Comparison of ENCODE assay signal across 27 mouse cellular contexts in genomic region chr13:89780276-89780675, GRCm38 (mm10). TPM values are rescaled to one million over a fixed set of nuclear protein-coding genes. Genes with fewer than 3 reads are reported as not detected.
A peak's percentile ranks its signal among the peaks of the same experiment; 100 is the strongest.
DNase-seq lines count a peak whose midpoint lies in the region; ATAC-seq and TF ChIP-seq lines count a peak whose summit lies in the region.
"Had no signal": no experiment of that assay in that cellular context is flagged by ENCODE, and none has a peak within 500 bp of the region (broad histone marks: within the 10 kb centered on the region; RNA-seq: fewer than 3 reads in every experiment).

No protein-coding gene starts in this region.

- TF ChIP-seq POLR2A in CH12.LX (IDR thresholded peaks at IDR 0.05; ENCODE audit: low read depth, low read length), result no peak

- no peak overlapping the region for H3K4me2 ChIP-seq in hindbrain, postnatal 0 days (ENCODE audit: low read depth, low read length)
- H3K4me2 ChIP-seq in hindbrain, embryonic 13.5 days, result no peak overlapping the region
- H3K4me2 ChIP-seq in CH12.LX (ENCODE audit: insufficient read depth, low read depth, poor library complexity, severe bottlenecking), result peak overlapping the region; percentile 32
- H3K4me2 ChIP-seq in kidney, embryonic 16.5 days (replicated peaks; ENCODE audit: low read depth, low read length), result no peak overlapping the region
- H3K4me2 ChIP-seq: embryonic facial prominence, embryonic 13.5 days; embryonic facial prominence, embryonic 15.5 days; forebrain, embryonic 12.5 days had no signal

- no peak overlapping the region for H3K9ac ChIP-seq in hindbrain, postnatal 0 days (replicated peaks; ENCODE audit: low read length)
- no peak overlapping the region for H3K9ac ChIP-seq in hindbrain, embryonic 13.5 days
- H3K9ac ChIP-seq in CH12.LX (ENCODE audit: insufficient read depth, low read depth), result no peak overlapping the region
- no peak overlapping the region for H3K9ac ChIP-seq in kidney, embryonic 16.5 days (replicated peaks; ENCODE audit: low read length)
- H3K9ac ChIP-seq: embryonic facial prominence, embryonic 13.5 days; embryonic facial prominence, embryonic 15.5 days; forebrain, embryonic 12.5 days had no signal

- dilution Hi-C loops in CH12.LX (cut with MboI; ENCODE audit: extremely low pct_ligation_motif_present, extremely low pct_unique_long_range_greater_than_20kb, low sequenced_read_pairs), result no loop called here

- DNase-seq in hindbrain, postnatal 0 days (ENCODE audit: low spot score), result peak; percentile 4
- no peak for DNase-seq in CH12.LX (ENCODE audit: extremely low read depth)
- DNase-seq in R1 (ENCODE audit: low read depth, low spot score), result peak; percentile 73
- no peak for DNase-seq in thymus, postnatal 14 days
- no peak for DNase-seq in retina, embryonic 14.5 days (ENCODE audit: low spot score)
- DNase-seq: adrenal gland, adult 8-10 months; adrenal gland, postnatal 25 days; B cell, adult 2 months; cerebellum, adult 11 months; cerebellum, adult 18-20 months; cerebellum, adult 8-10 months; cerebellum, postnatal 10 days; cerebellum, postnatal 25 days had no signal

- no peaks in the 10 kb centered on the region for H3K9me3 ChIP-seq in hindbrain, postnatal 0 days (ENCODE audit: low read length)
- H3K9me3 ChIP-seq in hindbrain, embryonic 13.5 days, result no peaks in the 10 kb centered on the region
- no peaks in the 10 kb centered on the region for H3K9me3 ChIP-seq in CH12.LX (replicated peaks; ENCODE audit: low read length)
- H3K9me3 ChIP-seq in kidney, embryonic 16.5 days (ENCODE audit: low read length), result no peaks in the 10 kb centered on the region
- H3K9me3 ChIP-seq: embryonic facial prominence, embryonic 13.5 days; embryonic facial prominence, embryonic 15.5 days; forebrain, embryonic 10.5 days; forebrain, embryonic 12.5 days; G1E had no signal

- TF ChIP-seq EP300 in CH12.LX (IDR thresholded peaks at IDR 0.05; ENCODE audit: low read length), result no peak

- H3K27ac ChIP-seq in hindbrain, postnatal 0 days, result no peak overlapping the region
- no peak overlapping the region for H3K27ac ChIP-seq in hindbrain, embryonic 13.5 days
- H3K27ac ChIP-seq in CH12.LX (ENCODE audit: insufficient read depth, low read depth), result no peak overlapping the region
- H3K27ac ChIP-seq in kidney, embryonic 16.5 days (ENCODE audit: low read length), result no peak overlapping the region
- H3K27ac ChIP-seq: embryonic facial prominence, embryonic 13.5 days; embryonic facial prominence, embryonic 15.5 days; forebrain, embryonic 10.5 days; forebrain, embryonic 12.5 days had no signal

- no peak for ATAC-seq in hindbrain, postnatal 0 days
- ATAC-seq in hindbrain, embryonic 13.5 days (ENCODE audit: low FRiP score), result no peak
- 0 out of 2 replicates have a peak, but pooled peaks have one; percentile 21 for ATAC-seq in granulocyte monocyte progenitor cell, adult 5-6 weeks (replicated peaks; ENCODE audit: poor library complexity, severe bottlenecking)
- ATAC-seq in kidney, embryonic 16.5 days (ENCODE audit: low FRiP score, low TSS enrichment), result no peak
- ATAC-seq: activated CD4-positive, CD25-positive, alpha-beta regulatory T cell, adult 4 months; CD4-positive, CD25-positive, alpha-beta regulatory T cell, adult 4 months; forebrain, embryonic 14.5 days; forebrain, embryonic 16.5 days; Patski had no signal

- in situ Hi-C loops in CH12.LX (cut with MboI; ENCODE audit: low pct_ligation_motif_present, low pct_unique_long_range_greater_than_20kb, low sequenced_read_pairs), result loop anchor here (25.0 kb wide), 1 partner anchor 282 kb away; no protein-coding TSS in a partner anchor

- 40% methylated on average over 3 of the region's 3 CpGs for WGBS in hindbrain, postnatal 0 days
- WGBS in hindbrain, embryonic 13.5 days, result 45% methylated on average over 3 of the region's 3 CpGs
- 62% methylated on average over 3 of the region's 3 CpGs for WGBS in kidney, embryonic 16.5 days

- H3K36me3 ChIP-seq in hindbrain, postnatal 0 days (ENCODE audit: insufficient read depth, low read length), result no peaks in the 10 kb centered on the region
- H3K36me3 ChIP-seq in hindbrain, embryonic 13.5 days, result no peaks in the 10 kb centered on the region
- H3K36me3 ChIP-seq in CH12.LX (replicated peaks in 1 of 2; ENCODE audit: control insufficient read depth in 1 of 2, insufficient read depth in 1 of 2, low read length in 1 of 2), result no peaks in the 10 kb centered on the region
- H3K36me3 ChIP-seq in kidney, embryonic 16.5 days (ENCODE audit: insufficient read depth, low read length), result no peaks in the 10 kb centered on the region
- H3K36me3 ChIP-seq: embryonic facial prominence, embryonic 13.5 days; embryonic facial prominence, embryonic 15.5 days; forebrain, embryonic 10.5 days; forebrain, embryonic 12.5 days; G1E had no signal

- H3K4me1 ChIP-seq in hindbrain, postnatal 0 days (ENCODE audit: insufficient read depth, low read length), result no peaks in the 10 kb centered on the region
- H3K4me1 ChIP-seq in hindbrain, embryonic 13.5 days (replicated peaks), result peaks cover 4% of the 10 kb centered on the region; the same call in 1 of the 2 replicates
- H3K4me1 ChIP-seq in CH12.LX (ENCODE audit: control insufficient read depth in 1 of 2, insufficient read depth in 2 of 2), result peaks cover 0 to 5% of the 10 kb centered on the region in 2 experiments; a peak in 1 of 4 replicates
- H3K4me1 ChIP-seq in kidney, embryonic 16.5 days (ENCODE audit: insufficient read depth, low read length), result no peaks in the 10 kb centered on the region
- H3K4me1 ChIP-seq: embryonic facial prominence, embryonic 15.5 days had no signal

- H3K27me3 ChIP-seq in hindbrain, postnatal 0 days (ENCODE audit: insufficient read depth, low read length), result no peaks in the 10 kb centered on the region
- no peaks in the 10 kb centered on the region for H3K27me3 ChIP-seq in hindbrain, embryonic 13.5 days
- H3K27me3 ChIP-seq in CH12.LX (replicated peaks), result no peaks in the 10 kb centered on the region
- H3K27me3 ChIP-seq in kidney, embryonic 16.5 days (ENCODE audit: insufficient read depth, low read length), result no peaks in the 10 kb centered on the region
- H3K27me3 ChIP-seq: embryonic facial prominence, embryonic 13.5 days; embryonic facial prominence, embryonic 15.5 days; forebrain, embryonic 12.5 days; Patski had no signal

- TF ChIP-seq CTCF in hindbrain, postnatal 0 days (IDR thresholded peaks at IDR 0.05; ENCODE audit: low read depth), result no peak
- no peak for TF ChIP-seq CTCF in CH12.LX (conservative IDR thresholded peaks at IDR 0.05 in 1 of 2, IDR thresholded peaks at IDR 0.05 in 1 of 2; ENCODE audit: low read depth in 2 of 2, low read length in 2 of 2)

- no peak for TF ChIP-seq RAD21 in CH12.LX (IDR thresholded peaks at IDR 0.05; ENCODE audit: low read depth, low read length)

- no peaks in the 10 kb centered on the region for H3K79me2 ChIP-seq in CH12.LX (replicated peaks; ENCODE audit: control insufficient read depth, extremely low read depth, insufficient read depth, poor library complexity, severe bottlenecking)

- no peak overlapping the region for H3K4me3 ChIP-seq in hindbrain, postnatal 0 days (ENCODE audit: low read length)
- H3K4me3 ChIP-seq in hindbrain, embryonic 13.5 days, result no peak overlapping the region
- no peak overlapping the region for H3K4me3 ChIP-seq in CH12.LX (replicated peaks in 1 of 3; ENCODE audit: low read depth in 2 of 3, low read length in 2 of 3, poor library complexity in 1 of 3)
- H3K4me3 ChIP-seq in kidney, embryonic 16.5 days (ENCODE audit: low read length), result no peak overlapping the region
- H3K4me3 ChIP-seq: embryonic facial prominence, embryonic 13.5 days; embryonic facial prominence, embryonic 15.5 days; erythroblast, embryonic 14.5 days; forebrain, embryonic 10.5 days; forebrain, embryonic 12.5 days had no signal

TF ChIP-seq in CH12.LX, 34 proteins besides CTCF, POLR2A, EP300 and RAD21:
- no peak for TF ChIP-seq ZNF384 (IDR thresholded peaks at IDR 0.05; ENCODE audit: low read depth, low read length)
- no peak for TF ChIP-seq JUND (conservative IDR thresholded peaks at IDR 0.05; ENCODE audit: low read depth, low read length)
- no peak for TF ChIP-seq POLR2AphosphoS2 (IDR thresholded peaks at IDR 0.05; ENCODE audit: low read depth, low read length)

RNA-seq across cellular contexts. Expression of gene Vcan, which starts 38.0 kb away (rescaled TPM):
- total RNA-seq in hindbrain, postnatal 0 days (2014; rRNA removed), result 51.2 TPM in 2 replicates
- 23.5 and 24.1 TPM in 2 replicates for polyA plus RNA-seq in hindbrain, postnatal 0 days (2015; fragmentation: Nextera tagmentation; extraction: Ambion mirVana)
- polyA plus RNA-seq in hindbrain, embryonic 13.5 days (2015; fragmentation: Nextera tagmentation; extraction: Ambion mirVana), result 48.2 and 52.4 TPM in 2 replicates
- 0.04 and 0.17 TPM in 2 replicates for total RNA-seq in CH12.LX (2012; rRNA removed)
- 0.07 and 0.12 TPM in 2 replicates for total RNA-seq in CH12.LX (2014; rRNA removed)
- polyA plus RNA-seq in CH12.LX (2012; ENCODE audit: insufficient read length, low read depth), result 0.23 and 0.63 TPM in 2 replicates
- total RNA-seq in granulocyte monocyte progenitor cell, adult 5-6 weeks (2014; fragmentation: Nextera tagmentation), result 0.43 and 0.68 TPM in 2 replicates
- total RNA-seq in granulocyte monocyte progenitor cell, adult 5-6 weeks (2017), result 0.34 and 0.72 TPM in 2 replicates
- polyA plus RNA-seq in kidney, embryonic 16.5 days (2015; fragmentation: Nextera tagmentation; extraction: Ambion mirVana), result 61.9 and 75.2 TPM in 2 replicates
- polyA plus RNA-seq: erythroblast, embryonic 14.5 days; G1E had no signal

Comparison
In these comparisons a context has a peak if more than half of its experiments do, and no peak if none do; other contexts are left out.
1. DNase-seq: peak in hindbrain, postnatal 0 days (single experiment) and R1 (single experiment); none in CH12.LX (single experiment), thymus, postnatal 14 days (single experiment) and retina, embryonic 14.5 days (single experiment).
2. RNA of gene Vcan, which starts 38.0 kb away (polyA plus RNA-seq): 61.9 to 75.2 TPM in kidney, embryonic 16.5 days, 48.2 to 52.4 TPM in hindbrain, embryonic 13.5 days and 23.5 to 24.1 TPM in hindbrain, postnatal 0 days; 0.23 to 0.63 TPM in CH12.LX; every median in the first group is over 10 times any median in the second.